Mouse (Mus musculus): ENCODE data around the gene 5031439G07Rik.

5031439G07Rik gene

DNA sequence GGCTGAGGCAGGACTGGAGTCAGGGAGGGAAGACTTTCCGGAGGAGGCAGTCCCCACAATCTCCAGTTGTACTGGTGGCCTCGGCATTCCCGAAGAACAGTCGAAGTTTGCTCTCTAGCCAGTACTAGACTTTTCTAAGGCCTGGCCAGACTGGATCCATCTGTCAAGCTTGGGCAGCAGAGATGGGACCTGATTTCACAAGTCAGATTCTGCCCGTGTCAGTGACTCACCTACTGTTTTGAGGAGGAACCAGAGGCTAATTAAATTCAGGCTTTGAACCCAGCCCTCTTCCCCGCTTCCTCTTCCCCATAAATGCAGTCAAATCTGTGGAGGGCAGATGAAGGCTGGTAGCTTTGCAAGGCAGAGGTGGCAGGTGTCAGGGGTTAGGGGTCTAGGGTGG, 6.7 kb upstream of the 5031439G07Rik start:
- peak; percentile 58 for DNase-seq (ENCODE audit: low spot score)

- DNase-seq (ENCODE audit: low spot score), result no peak
Measured at GRCm38 (mm10) chr15:84994498-84994897, 6.1 kb upstream of the 5031439G07Rik start.

- DNase-seq (ENCODE audit: low spot score), result no peak
Measured at GRCm38 (mm10) chr15:84989771-84990170, 1.4 kb upstream of the 5031439G07Rik start.

- no peak for DNase-seq (ENCODE audit: low spot score)
Measured at GRCm38 (mm10) chr15:84989098-84989497, 747 bp upstream of the 5031439G07Rik start.

DNA sequence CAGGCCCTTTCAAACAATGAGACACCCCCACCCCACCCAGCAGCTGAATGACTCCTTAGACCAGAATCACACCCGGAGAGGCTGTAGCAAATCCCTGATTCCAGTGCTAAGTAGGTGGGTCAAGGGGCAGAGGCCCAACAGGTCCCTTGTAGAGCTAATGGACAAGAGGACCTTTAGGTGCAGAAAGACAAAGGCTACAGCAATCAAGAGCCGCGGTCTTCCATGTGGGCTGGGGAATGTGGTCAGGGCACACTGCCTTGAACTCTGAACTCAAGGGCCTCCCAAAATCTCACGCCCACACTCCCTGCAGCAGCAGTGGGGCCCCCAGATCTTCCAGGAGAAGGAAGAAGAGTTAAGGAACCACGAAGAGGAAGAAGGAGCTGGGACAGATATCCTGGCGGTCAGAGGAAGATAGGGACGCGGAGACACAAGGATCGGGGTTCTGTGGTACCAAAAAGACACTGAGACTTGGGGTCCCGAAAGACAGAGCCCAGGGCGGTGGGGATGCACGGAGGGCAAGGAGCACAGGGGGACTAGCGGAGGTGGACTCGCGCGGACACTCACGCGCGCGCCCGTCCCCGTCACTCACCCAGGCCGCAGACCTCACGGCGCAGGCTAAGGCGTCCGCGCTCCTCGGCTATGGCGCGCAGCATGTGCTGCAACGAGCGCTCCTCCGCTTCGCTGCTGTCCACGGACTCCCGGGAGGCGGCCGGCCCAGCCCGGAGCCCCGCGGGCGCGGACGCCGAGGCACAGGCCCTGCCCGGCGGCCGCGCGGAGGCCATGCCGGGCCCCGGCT, 1.1 kb downstream of the 5031439G07Rik start:
- peak; percentile 70 for DNase-seq (ENCODE audit: low spot score)

DNA sequence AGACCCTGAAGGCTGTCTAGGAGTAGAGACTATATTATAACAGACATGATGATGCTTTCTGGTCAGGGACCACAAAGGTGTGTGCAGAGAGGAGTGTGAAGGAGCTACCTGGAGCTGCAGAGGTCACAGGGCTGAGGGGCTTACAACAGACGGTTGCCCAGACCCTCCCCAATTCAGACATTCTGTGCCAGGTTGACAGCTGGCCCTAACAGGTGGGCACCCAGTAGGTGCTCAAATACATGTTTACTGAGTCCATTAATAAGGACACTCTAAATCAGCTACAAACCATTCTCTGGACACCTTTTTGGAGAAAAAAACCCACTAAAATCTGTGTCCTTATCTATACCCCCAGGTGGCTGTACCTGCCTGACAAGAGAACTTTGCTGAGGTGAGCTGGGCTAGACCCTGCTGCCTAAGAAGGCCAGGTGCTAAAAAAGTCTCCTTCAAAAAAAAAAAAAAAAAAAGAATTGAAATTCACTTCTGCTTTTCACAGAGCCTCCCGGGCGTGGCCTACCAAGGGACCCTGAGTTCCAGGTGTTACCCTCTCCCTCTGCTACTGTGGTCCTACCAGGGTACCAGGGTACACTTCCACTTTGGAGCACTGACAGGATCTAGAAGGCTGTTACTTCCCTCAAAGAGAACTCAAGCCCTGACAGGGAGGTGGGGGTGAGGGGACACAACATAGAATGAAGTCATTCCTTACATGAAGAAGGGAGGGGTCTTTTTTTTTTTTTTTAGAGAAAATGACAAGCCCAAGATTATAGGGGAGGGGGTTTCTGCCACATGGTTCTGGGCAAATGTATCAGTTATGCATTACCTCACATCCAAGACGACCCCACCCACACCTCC, 2.0 kb downstream of the 5031439G07Rik start:
- DNase-seq (ENCODE audit: low spot score), result no peak

DNA sequence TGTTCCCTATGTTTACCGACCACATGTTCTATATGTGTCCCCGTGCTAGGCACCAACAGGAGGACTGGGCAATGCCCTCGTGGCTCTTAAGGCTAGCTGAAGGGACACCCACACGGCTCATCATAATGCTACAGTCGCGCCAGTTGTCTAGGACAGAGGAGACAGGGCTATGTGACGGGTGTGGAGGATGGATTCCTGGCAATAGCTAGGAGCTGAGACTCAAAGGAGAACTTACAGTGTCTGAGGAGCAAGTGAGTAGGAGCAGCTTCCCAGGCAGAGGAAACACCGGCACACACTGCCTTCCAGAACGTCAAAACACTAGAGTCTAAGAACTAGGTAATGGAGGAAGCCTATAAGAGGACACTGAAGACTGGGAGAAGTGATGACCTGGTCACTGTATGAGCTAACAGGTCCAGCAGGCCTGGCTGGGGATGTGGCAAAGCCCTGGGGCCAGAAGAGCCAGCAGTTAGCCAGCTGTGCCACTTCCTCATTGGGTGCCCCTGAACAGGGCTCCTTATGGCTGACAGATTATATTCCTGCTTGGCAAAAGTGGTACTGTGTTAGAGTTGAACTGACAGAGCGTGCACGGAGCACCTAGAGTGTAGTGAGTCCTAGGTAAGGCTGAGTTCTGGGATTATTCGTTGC, 2.7 kb downstream of the 5031439G07Rik start:
- no peak for DNase-seq (ENCODE audit: low spot score)

DNA sequence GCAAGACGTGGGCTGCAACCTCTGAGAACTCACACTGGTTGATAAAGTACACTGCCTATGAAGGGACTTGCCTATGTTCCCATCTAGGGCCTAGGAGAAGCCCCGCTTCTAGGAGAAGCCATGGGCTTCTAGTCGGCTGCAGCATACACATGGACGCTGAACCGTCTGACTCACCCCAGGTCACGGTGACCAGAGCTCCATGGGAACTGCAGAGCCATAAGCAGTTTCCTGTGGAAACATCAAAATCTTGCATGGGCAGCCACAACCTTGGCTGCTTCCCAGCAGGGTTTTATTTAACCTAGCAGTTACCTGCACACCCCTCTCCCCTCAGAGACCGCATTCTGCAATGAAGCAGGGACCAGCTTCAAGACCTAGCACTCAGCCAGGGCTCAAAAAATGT, 4.6 kb downstream of the 5031439G07Rik start:
- DNase-seq (ENCODE audit: low spot score), result no peak

DNA sequence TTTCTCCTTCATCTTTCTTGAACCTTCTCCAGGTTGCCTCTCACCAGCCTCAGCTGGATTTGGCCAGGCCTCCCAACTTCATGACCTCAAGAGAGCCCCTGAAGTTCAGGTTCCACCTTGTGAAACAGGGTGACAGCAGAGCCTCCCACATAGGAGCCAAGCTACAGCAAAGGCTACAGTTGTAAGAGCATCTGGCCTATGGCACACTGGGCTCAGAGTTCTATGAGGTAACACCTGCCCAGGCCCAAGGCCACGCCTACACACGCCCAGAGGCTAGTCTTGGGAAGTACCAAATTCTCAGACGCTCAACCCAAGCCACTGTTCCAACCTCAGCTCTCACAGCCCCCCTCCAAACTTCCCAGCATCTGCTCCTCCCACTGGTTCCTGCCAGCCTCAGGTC, 5.5 kb downstream of the 5031439G07Rik start:
- DNase-seq (ENCODE audit: low spot score), result no peak

DNA sequence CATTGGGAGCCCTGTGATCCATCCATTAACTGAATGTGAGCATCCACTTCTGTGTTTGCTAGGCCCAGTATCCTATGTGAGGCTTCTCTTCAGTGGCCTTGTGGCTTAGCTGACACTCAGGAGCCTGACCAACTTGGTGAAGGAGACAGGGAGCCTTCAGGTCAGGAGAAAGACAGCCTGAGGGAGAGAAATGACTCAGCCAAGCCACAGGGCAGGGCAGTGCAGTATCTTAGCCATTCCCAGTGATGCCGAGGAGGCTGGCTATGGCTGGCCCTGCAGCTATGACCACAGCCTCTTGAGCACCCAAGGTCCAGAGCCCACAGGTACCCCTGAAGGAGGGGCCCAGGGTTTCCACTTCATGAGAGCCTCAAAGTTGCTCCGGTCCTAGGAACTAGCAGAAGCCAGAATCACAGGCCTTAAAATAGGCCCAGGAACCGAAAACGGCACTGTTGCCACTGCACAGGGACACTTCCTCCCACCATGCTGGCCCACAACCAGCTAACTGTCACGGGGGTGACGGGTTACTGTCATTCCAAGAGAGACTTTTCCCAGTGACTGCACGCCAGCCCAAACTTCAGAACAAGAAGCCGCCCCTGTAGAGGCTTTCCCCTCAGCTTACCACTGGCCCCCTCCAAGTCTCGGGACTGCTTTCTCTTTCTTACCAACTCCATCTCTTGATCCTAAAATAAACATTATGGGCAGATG, 6.6 kb downstream of the 5031439G07Rik start:
- DNase-seq (ENCODE audit: low spot score), result no peak

- DNase-seq (ENCODE audit: low spot score), result peak; percentile 95
Measured at GRCm38 (mm10) chr15:84975729-84976128, 12.6 kb downstream of the 5031439G07Rik start.

GRCm38 (mm10) chr15:84973544-84973871, 14.8 kb downstream of the 5031439G07Rik start:
- DNase-seq (ENCODE audit: low spot score), result no peak

- no peak for DNase-seq (ENCODE audit: low spot score)
Measured at GRCm38 (mm10) chr15:84972860-84973543, 15.3 kb downstream of the 5031439G07Rik start.

GRCm38 (mm10) chr15:84968534-84968933, 19.8 kb downstream of the 5031439G07Rik start:
- no peak for DNase-seq (ENCODE audit: low spot score)

GRCm38 (mm10) chr15:84965575-84966360, 22.6 kb downstream of the 5031439G07Rik start:
- DNase-seq (ENCODE audit: low spot score), result no peak

DNA sequence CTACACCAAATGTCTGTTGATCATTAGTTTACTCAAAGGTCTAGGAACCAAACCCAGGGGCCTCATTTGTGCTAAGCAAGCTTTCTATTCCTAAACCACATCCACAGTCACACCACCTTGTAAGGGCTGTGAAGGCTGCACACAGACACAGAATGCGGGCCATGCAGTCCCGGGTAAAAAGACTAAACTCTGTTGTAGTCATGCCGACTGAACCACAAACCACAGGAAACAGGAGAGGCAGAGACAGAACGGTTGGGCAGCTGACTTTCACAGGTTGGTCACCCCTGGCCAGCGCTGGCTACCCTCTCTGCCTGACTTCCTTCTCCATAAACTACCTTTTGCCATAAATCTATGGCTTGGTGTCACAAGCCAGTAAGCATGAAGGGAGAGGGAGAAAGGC, 23.6 kb downstream of the 5031439G07Rik start:
- DNase-seq (ENCODE audit: low spot score), result no peak

DNA sequence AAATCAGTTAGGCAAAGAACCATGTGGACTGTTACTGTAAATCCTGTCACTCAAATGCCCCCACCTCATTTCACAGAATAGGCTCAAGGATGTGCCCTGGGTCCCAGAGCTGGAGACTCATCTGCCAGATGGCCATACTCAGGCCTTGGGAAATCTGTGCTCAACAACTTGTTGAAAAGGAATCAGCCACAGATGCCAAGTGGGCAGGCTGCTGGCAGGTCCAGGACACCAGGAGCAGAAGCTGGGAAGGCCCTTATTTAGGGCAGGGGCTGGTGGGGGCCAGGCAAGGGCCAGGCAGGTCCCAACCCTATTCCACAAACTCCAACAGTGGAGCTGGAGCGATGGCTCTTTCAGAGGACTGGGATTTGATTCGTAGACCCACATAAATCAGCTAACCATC, 25.8 kb downstream of the 5031439G07Rik start:
- no peak for DNase-seq (ENCODE audit: low spot score)

DNA sequence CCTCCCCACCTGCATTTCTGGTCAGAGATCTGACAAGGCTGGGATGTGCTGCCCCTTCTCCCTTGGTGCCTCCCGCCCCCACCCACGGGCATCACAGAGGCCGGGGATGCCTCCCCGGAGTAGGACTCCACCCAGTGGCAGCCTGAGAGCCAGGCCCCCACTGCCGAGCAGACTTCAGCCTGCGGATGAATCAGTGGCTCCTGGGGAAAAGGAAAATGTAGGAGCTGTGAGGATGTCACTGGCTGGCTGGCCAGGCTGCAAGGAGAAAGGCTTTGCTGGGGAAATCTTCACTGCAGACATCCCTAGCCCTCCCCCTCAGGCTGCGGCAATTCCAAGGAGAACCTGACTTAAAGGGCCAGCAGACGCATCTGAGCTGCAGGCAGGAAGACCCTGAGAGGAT, 27.7 kb downstream of the 5031439G07Rik start:
- DNase-seq (ENCODE audit: low spot score), result no peak

- no peak for DNase-seq (ENCODE audit: low spot score)
Measured at GRCm38 (mm10) chr15:84959891-84960290, 28.5 kb downstream of the 5031439G07Rik start.

DNA sequence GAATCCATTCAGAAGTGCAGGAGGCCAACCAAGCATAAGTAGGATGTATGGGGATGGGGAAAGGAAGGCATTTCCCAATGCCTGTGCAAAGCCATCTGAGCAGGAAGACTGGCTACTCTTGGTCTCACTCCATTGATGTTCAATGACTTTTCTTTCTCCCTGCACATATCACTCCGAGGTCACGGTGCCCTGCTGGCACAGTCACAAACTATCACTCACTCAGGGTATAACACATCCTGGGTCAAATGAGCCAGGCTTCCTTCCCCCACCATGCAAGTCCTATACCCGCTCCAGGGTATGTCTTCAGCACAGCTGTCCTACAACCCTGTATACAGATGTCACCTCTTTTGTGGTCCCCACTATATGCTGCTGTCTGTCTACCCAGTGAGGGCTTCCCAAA, 30.0 kb downstream of the 5031439G07Rik start:
- DNase-seq (ENCODE audit: low spot score), result no peak

DNA sequence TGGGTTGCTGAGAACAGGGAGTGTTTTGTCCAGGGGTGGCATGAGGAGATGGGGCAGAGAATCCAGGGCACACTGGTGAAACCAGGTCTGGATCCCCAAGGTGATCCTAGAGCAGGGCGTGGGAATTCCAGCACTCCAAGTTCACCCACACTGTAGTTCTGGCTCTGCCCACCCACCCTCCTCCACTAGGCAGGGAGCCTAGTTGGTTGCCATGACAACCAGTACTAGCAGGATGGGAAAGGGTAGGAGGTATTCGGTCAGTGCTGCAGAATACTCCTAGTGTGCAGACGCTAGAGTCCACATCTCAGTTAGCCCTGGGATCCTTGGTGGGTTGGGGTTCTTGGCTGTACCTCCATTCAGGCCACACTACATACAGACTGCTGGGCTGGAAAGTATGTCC, 30.5 kb downstream of the 5031439G07Rik start:
- DNase-seq (ENCODE audit: low spot score), result peak; percentile 59

Data from MN1 (cell line).